Comparison of ENCODE assay signal across 30 mouse cellular contexts in genomic region chr2:131617916-131618315, GRCm38 (mm10). TPM values are rescaled to one million over a fixed set of nuclear protein-coding genes. Genes with fewer than 3 reads are reported as not detected.
A peak's percentile ranks its signal among the peaks of the same experiment; 100 is the strongest.
DNase-seq lines count a peak whose midpoint lies in the region; ATAC-seq and TF ChIP-seq lines count a peak whose summit lies in the region.
"Had no signal": no experiment of that assay in that cellular context is flagged by ENCODE, and none has a peak within 500 bp of the region (broad histone marks: within the 10 kb centered on the region; RNA-seq: fewer than 3 reads in every experiment).

No protein-coding gene starts in this region.

- H3K9me3 ChIP-seq in hindbrain, embryonic 16.5 days (ENCODE audit: control insufficient read depth, low read length): no peaks in the 10 kb centered on the region
- H3K9me3 ChIP-seq in hindbrain, embryonic 10.5 days: no peaks in the 10 kb centered on the region
- H3K9me3 ChIP-seq in midbrain, postnatal 0 days (ENCODE audit: low read length): no peaks in the 10 kb centered on the region
- H3K9me3 ChIP-seq in midbrain, embryonic 13.5 days: no peaks in the 10 kb centered on the region
- H3K9me3 ChIP-seq: embryonic facial prominence, embryonic 13.5 days; embryonic facial prominence, embryonic 15.5 days; forebrain, embryonic 10.5 days; forebrain, embryonic 12.5 days; G1E had no signal

- no peak for TF ChIP-seq POLR2A in thymus, adult 2 months (IDR thresholded peaks at IDR 0.05; ENCODE audit: control insufficient read depth, extremely low read depth, insufficient read depth, low read length, poor library complexity)

- no peak overlapping the region for H3K4me3 ChIP-seq in hindbrain, embryonic 16.5 days (ENCODE audit: low read length)
- no peak overlapping the region for H3K4me3 ChIP-seq in hindbrain, embryonic 10.5 days
- H3K4me3 ChIP-seq in midbrain, postnatal 0 days (ENCODE audit: low read depth, low read length): no peak overlapping the region
- no peak overlapping the region for H3K4me3 ChIP-seq in midbrain, embryonic 13.5 days (replicated peaks)
- no peak overlapping the region for H3K4me3 ChIP-seq in thymus, adult 2 months (ENCODE audit: control insufficient read depth, insufficient read depth, low read length)
- H3K4me3 ChIP-seq: embryonic facial prominence, embryonic 13.5 days; embryonic facial prominence, embryonic 15.5 days; erythroblast, embryonic 14.5 days; forebrain, embryonic 10.5 days; forebrain, embryonic 12.5 days had no signal

- no peak for TF ChIP-seq CTCF in midbrain, postnatal 0 days (IDR thresholded peaks at IDR 0.05)
- no peak for TF ChIP-seq CTCF in thymus, adult 2 months (IDR thresholded peaks at IDR 0.05; ENCODE audit: borderline replicate concordance, control insufficient read depth, extremely low read depth, insufficient read depth, low read length, poor library complexity)

- H3K27me3 ChIP-seq in hindbrain, embryonic 16.5 days (replicated peaks; ENCODE audit: control insufficient read depth, insufficient read depth, low read length): no peaks in the 10 kb centered on the region
- no peaks in the 10 kb centered on the region for H3K27me3 ChIP-seq in hindbrain, embryonic 10.5 days (ENCODE audit: insufficient read depth, poor library complexity, severe bottlenecking)
- no peaks in the 10 kb centered on the region for H3K27me3 ChIP-seq in midbrain, postnatal 0 days (ENCODE audit: insufficient read depth, low read length)
- no peaks in the 10 kb centered on the region for H3K27me3 ChIP-seq in midbrain, embryonic 13.5 days
- H3K27me3 ChIP-seq in thymus, adult 2 months (ENCODE audit: control insufficient read depth, insufficient read depth, low read length): no peaks in the 10 kb centered on the region
- H3K27me3 ChIP-seq: embryonic facial prominence, embryonic 13.5 days; embryonic facial prominence, embryonic 15.5 days; forebrain, embryonic 12.5 days; Patski had no signal

- no peak overlapping the region for H3K9ac ChIP-seq in hindbrain, embryonic 16.5 days (ENCODE audit: low read depth, low read length)
- H3K9ac ChIP-seq in midbrain, postnatal 0 days (replicated peaks; ENCODE audit: low read length, poor library complexity, severe bottlenecking): no peak overlapping the region
- no peak overlapping the region for H3K9ac ChIP-seq in midbrain, embryonic 13.5 days (replicated peaks)
- H3K9ac ChIP-seq: embryonic facial prominence, embryonic 13.5 days; embryonic facial prominence, embryonic 15.5 days; forebrain, embryonic 12.5 days had no signal

- WGBS in hindbrain, embryonic 16.5 days: 69% methylated on average over 4 of the region's 4 CpGs
- WGBS in hindbrain, embryonic 10.5 days: 81% methylated on average over 4 of the region's 4 CpGs
- 73% methylated on average over 4 of the region's 4 CpGs for WGBS in midbrain, postnatal 0 days
- WGBS in midbrain, embryonic 13.5 days: 87% methylated on average over 4 of the region's 4 CpGs
- 84% methylated on average over 4 of the region's 4 CpGs for WGBS in thymus, adult 2 months

- no peak overlapping the region for H3K4me2 ChIP-seq in hindbrain, embryonic 16.5 days (ENCODE audit: low read length)
- no peak overlapping the region for H3K4me2 ChIP-seq in midbrain, postnatal 0 days (ENCODE audit: low read depth, low read length, poor library complexity, severe bottlenecking)
- no peak overlapping the region for H3K4me2 ChIP-seq in midbrain, embryonic 13.5 days (replicated peaks)
- H3K4me2 ChIP-seq: embryonic facial prominence, embryonic 13.5 days; embryonic facial prominence, embryonic 15.5 days; forebrain, embryonic 12.5 days had no signal

- no peak overlapping the region for H3K27ac ChIP-seq in hindbrain, embryonic 16.5 days (ENCODE audit: low read depth, low read length)
- no peak overlapping the region for H3K27ac ChIP-seq in hindbrain, embryonic 10.5 days
- no peak overlapping the region for H3K27ac ChIP-seq in midbrain, postnatal 0 days (ENCODE audit: low read depth, low read length)
- no peak overlapping the region for H3K27ac ChIP-seq in midbrain, embryonic 13.5 days
- no peak overlapping the region for H3K27ac ChIP-seq in thymus, adult 2 months (ENCODE audit: control insufficient read depth, insufficient read depth, low read length)
- H3K27ac ChIP-seq: embryonic facial prominence, embryonic 13.5 days; embryonic facial prominence, embryonic 15.5 days; forebrain, embryonic 10.5 days; forebrain, embryonic 12.5 days had no signal

- ATAC-seq in hindbrain, embryonic 16.5 days: peak; percentile 52; the same call in 1 of the 2 replicates
- no peak for ATAC-seq in midbrain, postnatal 0 days (ENCODE audit: low FRiP score)
- ATAC-seq in midbrain, embryonic 13.5 days: no peak
- ATAC-seq: activated CD4-positive, CD25-positive, alpha-beta regulatory T cell, adult 4 months; CD4-positive, CD25-positive, alpha-beta regulatory T cell, adult 4 months; forebrain, embryonic 14.5 days; forebrain, embryonic 16.5 days; Patski had no signal

- H3K36me3 ChIP-seq in hindbrain, embryonic 16.5 days (ENCODE audit: control insufficient read depth, insufficient read depth, low read length): no peaks in the 10 kb centered on the region
- H3K36me3 ChIP-seq in hindbrain, embryonic 10.5 days: no peaks in the 10 kb centered on the region
- no peaks in the 10 kb centered on the region for H3K36me3 ChIP-seq in midbrain, postnatal 0 days (ENCODE audit: insufficient read depth, low read length)
- no peaks in the 10 kb centered on the region for H3K36me3 ChIP-seq in midbrain, embryonic 13.5 days
- H3K36me3 ChIP-seq in thymus, adult 2 months (ENCODE audit: control insufficient read depth, insufficient read depth, low read length): no peaks in the 10 kb centered on the region
- H3K36me3 ChIP-seq: embryonic facial prominence, embryonic 13.5 days; embryonic facial prominence, embryonic 15.5 days; forebrain, embryonic 10.5 days; forebrain, embryonic 12.5 days; G1E had no signal

- DNase-seq in cerebellum, postnatal 10 days: peak; percentile 20 to 35
- no peak for DNase-seq in cerebellum, adult 9-11 months
- no peak for DNase-seq in hindbrain, embryonic 10.5 days (ENCODE audit: low spot score)
- DNase-seq in midbrain, postnatal 0 days (ENCODE audit: low spot score): peak; percentile 53
- no peak for DNase-seq in thymus, adult 2 months
- DNase-seq: adrenal gland, adult 8-10 months; adrenal gland, postnatal 14 days; adrenal gland, postnatal 36 days; B cell, adult 2 months; cerebellum, adult 11 months; cerebellum, adult 18-20 months; cerebellum, adult 8-10 months; cerebellum, postnatal 14 days; cerebellum, postnatal 36 days; embryo, embryonic 11 days had no signal

- H3K4me1 ChIP-seq in hindbrain, embryonic 16.5 days (ENCODE audit: control insufficient read depth, insufficient read depth, low read depth, low read length): no peaks in the 10 kb centered on the region
- no peaks in the 10 kb centered on the region for H3K4me1 ChIP-seq in hindbrain, embryonic 10.5 days (replicated peaks)
- H3K4me1 ChIP-seq in midbrain, postnatal 0 days (ENCODE audit: insufficient read depth, low read length): no peaks in the 10 kb centered on the region
- no peaks in the 10 kb centered on the region for H3K4me1 ChIP-seq in midbrain, embryonic 13.5 days (replicated peaks)
- no peaks in the 10 kb centered on the region for H3K4me1 ChIP-seq in thymus, adult 2 months (replicated peaks; ENCODE audit: control insufficient read depth, insufficient read depth, low read length)
- H3K4me1 ChIP-seq: embryonic facial prominence, embryonic 15.5 days; forebrain, embryonic 10.5 days; forebrain, embryonic 12.5 days had no signal

RNA-seq across cellular contexts. Expression of gene Adra1d, which starts 55.8 kb away (rescaled TPM):
- 0.29 and 0.65 TPM in 2 replicates for polyA plus RNA-seq in hindbrain, embryonic 16.5 days (2015; fragmentation: Nextera tagmentation; extraction: Ambion mirVana)
- 0.16 and 0.31 TPM in 2 replicates for polyA plus RNA-seq in hindbrain, embryonic 10.5 days (2016; fragmentation: Nextera tagmentation; extraction: Ambion mirVana)
- 0.44 and 0.71 TPM in 2 replicates for total RNA-seq in midbrain, postnatal 0 days (2014; rRNA removed)
- polyA plus RNA-seq in midbrain, postnatal 0 days (2015; fragmentation: Nextera tagmentation; extraction: Ambion mirVana): 0.10 and 0.34 TPM in 2 replicates
- polyA plus RNA-seq in midbrain, embryonic 13.5 days (2015; fragmentation: Nextera tagmentation; extraction: Ambion mirVana): not detected in 2 replicates
- polyA plus RNA-seq in thymus, adult 2 months (2012; rRNA removed): 1.3 and 1.9 TPM in 2 replicates
- total RNA-seq: CH12.LX; common myeloid progenitor, adult 5-6 weeks; G1E had no signal
- polyA plus RNA-seq: activated CD4-positive, CD25-positive, alpha-beta regulatory T cell, adult 4 months; CD4-positive, CD25-positive, alpha-beta regulatory T cell, adult 4 months; erythroblast, embryonic 14.5 days; forebrain, embryonic 12.5 days; forebrain, embryonic 14.5 days; G1E had no signal

Comparison
In these comparisons a context has a peak if more than half of its experiments do, and no peak if none do; other contexts are left out.
1. DNase-seq: peak in cerebellum, postnatal 10 days (2 of 2) and midbrain, postnatal 0 days (single experiment); none in cerebellum, adult 9-11 months (single experiment), hindbrain, embryonic 10.5 days (single experiment) and thymus, adult 2 months (single experiment).